Mouse (Mus musculus) ES-Bruce4 (cell line): ENCODE results near the gene Ndufa11. TPM values are rescaled to one million over a fixed set of nuclear protein-coding genes. Genes with fewer than 3 reads are reported as not detected.

Experiments used
- H3K27ac ChIP-seq: 2 replicates; pipeline ENCODE4 v1.5.1; 2012; ENCODE audit warnings: low read length, inconsistent platforms; ENCODE audit not compliant: insufficient read depth
- H3K27me3 ChIP-seq: 2 replicates; pipeline ENCODE4 v1.6.1; 2012; ENCODE audit warnings: mild to moderate bottlenecking, low read length, inconsistent platforms; ENCODE audit not compliant: control insufficient read depth, poor library complexity, insufficient read depth, severe bottlenecking
- H3K36me3 ChIP-seq: 2 replicates; pipeline ENCODE4 v1.6.1; 2012; ENCODE audit warnings: inconsistent platforms, mild to moderate bottlenecking, low read length, moderate library complexity; ENCODE audit not compliant: control insufficient read depth, poor library complexity, insufficient read depth, severe bottlenecking
- H3K4me1 ChIP-seq: one replicate; pipeline ENCODE4 v1.8.1; 2011; ENCODE audit warnings: low read length; ENCODE audit not compliant: control insufficient read depth, insufficient read depth
- H3K4me3 ChIP-seq: 2 replicates; pipeline ENCODE4 v1.5.1; 2011; ENCODE audit warnings: low read depth, mild to moderate bottlenecking, low read length
- H3K9ac ChIP-seq: 2 replicates; pipeline ENCODE4 v1.6.1; 2012; ENCODE audit warnings: low read depth, mild to moderate bottlenecking, inconsistent platforms; ENCODE audit not compliant: poor library complexity, severe bottlenecking
- H3K9me3 ChIP-seq: replicated peaks from 2 replicates; pipeline ENCODE4 v1.6.1; 2012; ENCODE audit warnings: mild to moderate bottlenecking, low read length, inconsistent platforms; ENCODE audit not compliant: control insufficient read depth, poor library complexity, insufficient read depth, severe bottlenecking
- CTCF ChIP-seq: IDR thresholded peaks from one replicate; pipeline ENCODE4 v1.8.1; 2011; ENCODE audit warnings: low read depth, low read length
- EP300 ChIP-seq: IDR thresholded peaks from 2 replicates; pipeline ENCODE4 v1.6.1; 2011; ENCODE audit warnings: low read depth, low read length; ENCODE audit not compliant: insufficient read depth
- POLR2A ChIP-seq: IDR thresholded peaks from one replicate; pipeline ENCODE4 v1.8.1; 2011; ENCODE audit warnings: low read length; ENCODE audit not compliant: insufficient read depth
- polyA plus RNA-seq: library from polyadenylated mRNA; stranded (reverse); fragments of >200 nt; gene quantifications from 2 replicates; pipeline ENCODE4 v1.2.4, GENCODE M21; 2011; ENCODE audit warnings: low read depth; ENCODE audit not compliant: missing spikeins, insufficient read depth, insufficient read length

Ndufa11 gene
- polyA plus RNA-seq, 1 experiment, result 152 TPM

DNA sequence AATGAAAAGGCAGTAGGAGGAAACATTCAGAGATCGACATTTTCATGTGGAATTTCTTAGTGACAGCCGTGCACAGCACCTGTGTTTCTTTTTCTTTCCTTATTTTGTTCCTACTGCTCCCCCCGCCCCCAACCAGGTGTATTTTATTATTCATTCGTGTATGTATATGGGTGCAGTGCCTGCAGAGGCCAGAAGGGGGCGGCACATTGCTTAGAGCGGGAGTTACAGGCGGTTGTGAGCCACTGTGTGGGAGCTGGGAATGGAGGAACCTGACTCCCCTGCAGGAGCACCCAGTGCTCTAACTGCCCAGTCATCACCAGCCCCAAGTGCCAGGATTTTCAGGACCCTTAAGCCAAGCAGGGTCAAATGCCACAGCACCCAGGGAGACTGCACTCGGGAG lies 19.0 kb downstream of the Ndufa11 start:
- Histone ChIP-seq H3K9me3 (no peaks in the 10 kb centered on the region), H3K27ac (no peak overlapping the region), H3K36me3 (no peaks in the 10 kb centered on the region), H3K4me1 (no peaks in the 10 kb centered on the region), H3K4me3 (no peak overlapping the region), H3K27me3 (no peaks in the 10 kb centered on the region), H3K9ac (no peak overlapping the region)
- TF ChIP-seq POLR2A, result no peak
- TF ChIP-seq CTCF, result peak; percentile 86
- TF ChIP-seq EP300, result no peak

DNA sequence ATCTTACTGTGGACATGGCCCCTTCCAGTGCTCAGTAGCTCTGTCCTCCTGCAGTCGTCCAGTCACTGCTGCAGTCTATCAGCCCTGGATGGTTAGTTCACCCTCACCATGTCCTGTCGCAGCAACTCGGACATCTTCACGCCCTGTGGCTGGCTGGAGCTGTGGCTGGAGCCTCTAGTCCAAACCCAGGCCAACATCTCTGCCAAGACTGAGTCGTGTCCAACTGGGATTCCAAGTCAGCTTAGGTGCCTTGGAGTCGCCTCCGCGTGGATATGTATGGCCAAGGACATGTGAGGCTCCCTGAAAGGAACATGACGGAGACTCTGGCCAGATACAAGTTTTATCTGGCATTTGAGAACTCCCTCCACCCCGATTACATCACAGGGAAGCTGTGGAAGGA lies 20.7 kb downstream of the Ndufa11 start:
- H3K4me1 ChIP-seq, result no peaks in the 10 kb centered on the region
- no peaks in the 10 kb centered on the region for H3K9me3 ChIP-seq
- H3K9ac ChIP-seq, result no peak overlapping the region
- H3K27ac ChIP-seq, result no peak overlapping the region
- H3K4me3 ChIP-seq, result no peak overlapping the region
- H3K27me3 ChIP-seq, result no peaks in the 10 kb centered on the region
- H3K36me3 ChIP-seq, result no peaks in the 10 kb centered on the region
- TF ChIP-seq CTCF (no peak), EP300 (no peak), POLR2A (no peak)

- no peaks in the 10 kb centered on the region for H3K27me3 ChIP-seq
- H3K9ac ChIP-seq, result no peak overlapping the region
- H3K36me3 ChIP-seq, result no peaks in the 10 kb centered on the region
- H3K27ac ChIP-seq, result no peak overlapping the region
- no peak overlapping the region for H3K4me3 ChIP-seq
- H3K9me3 ChIP-seq, result no peaks in the 10 kb centered on the region
- no peaks in the 10 kb centered on the region for H3K4me1 ChIP-seq
- TF ChIP-seq CTCF, result no peak
- no peak for TF ChIP-seq EP300
- no peak for TF ChIP-seq POLR2A
Observed at GRCm38 (mm10) chr17:56740118-56740787, 22.7 kb downstream of the Ndufa11 start.

DNA sequence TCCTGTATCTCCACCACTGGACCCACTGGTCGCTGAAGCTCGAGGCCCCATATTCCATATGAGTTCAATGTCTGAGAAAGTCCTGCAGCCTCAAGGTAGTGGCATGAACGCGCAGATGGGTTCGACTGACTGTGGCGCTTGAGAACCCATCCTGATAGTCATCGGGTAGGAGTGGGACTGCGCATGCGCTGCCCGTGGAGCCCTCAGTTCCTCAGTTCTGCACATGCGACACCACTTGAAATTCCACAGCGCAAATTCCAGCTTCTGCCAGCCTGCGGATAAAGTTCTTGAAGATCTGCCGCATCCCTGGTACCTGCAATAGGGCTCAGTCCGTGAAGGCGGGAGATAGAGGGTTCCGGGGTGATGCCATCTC lies 23.2 kb downstream of the Ndufa11 start:
- H3K27me3 ChIP-seq, result no peaks in the 10 kb centered on the region
- H3K4me3 ChIP-seq, result peak overlapping the region; percentile 5; the same call in 1 of the 2 replicates
- no peak overlapping the region for H3K27ac ChIP-seq
- no peak for TF ChIP-seq POLR2A
- TF ChIP-seq EP300, result no peak
- TF ChIP-seq CTCF, result no peak
- no peaks in the 10 kb centered on the region for H3K4me1 ChIP-seq
- no peaks in the 10 kb centered on the region for H3K36me3 ChIP-seq
- no peak overlapping the region for H3K9ac ChIP-seq
- H3K9me3 ChIP-seq, result no peaks in the 10 kb centered on the region

DNA sequence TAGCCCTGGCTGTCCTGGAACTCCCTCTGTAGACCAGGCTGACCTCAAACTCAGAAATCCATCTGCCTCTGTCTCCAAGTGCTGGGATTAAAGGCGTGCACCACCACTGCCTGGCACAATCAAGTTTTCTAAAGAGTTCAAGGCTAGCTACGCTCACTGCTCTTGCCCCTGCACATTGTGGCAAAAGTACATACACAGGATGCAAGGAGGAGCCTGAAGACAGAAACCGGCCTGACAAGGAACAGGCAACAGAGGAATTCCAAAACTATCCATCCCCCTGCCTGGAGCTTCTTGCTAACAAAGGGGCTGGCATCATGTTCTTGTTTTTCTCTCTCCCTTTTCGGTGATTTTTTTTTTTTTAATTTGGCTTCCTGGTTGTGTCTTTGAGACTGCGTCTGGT lies 26.6 kb downstream of the Ndufa11 start:
- no peaks in the 10 kb centered on the region for H3K36me3 ChIP-seq
- TF ChIP-seq EP300 (no peak), CTCF (no peak), POLR2A (no peak)
- H3K27me3 ChIP-seq, result no peaks in the 10 kb centered on the region
- no peaks in the 10 kb centered on the region for H3K9me3 ChIP-seq
- no peak overlapping the region for H3K27ac ChIP-seq
- H3K4me1 ChIP-seq, result no peaks in the 10 kb centered on the region
- H3K4me3 ChIP-seq, result no peak overlapping the region
- no peak overlapping the region for H3K9ac ChIP-seq

- Histone ChIP-seq H3K9me3 (no peaks in the 10 kb centered on the region), H3K4me3 (peak overlapping the region; percentile 44), H3K27ac (no peak overlapping the region), H3K9ac (peak overlapping the region; percentile 39), H3K27me3 (no peaks in the 10 kb centered on the region), H3K4me1 (peaks cover 2% of the 10 kb centered on the region), H3K36me3 (no peaks in the 10 kb centered on the region)
- TF ChIP-seq POLR2A, result no peak
- TF ChIP-seq EP300, result no peak
- TF ChIP-seq CTCF, result no peak
Observed at GRCm38 (mm10) chr17:56751404-56752072, 34.0 kb downstream of the Ndufa11 start.
